Mouse (Mus musculus): ENCODE measurements around the gene Cdca3.
"Not testable (repeated sequence)": the region's sequence is repeated elsewhere in the genome, so short reads cannot be mapped to it uniquely, and the experiment has no call there.

Cdca3 gene

GRCm38 (mm10) chr6:124828868-124829798 is at the start of gene Cdca3, which contains the start of gene Usp5:
TSS of gene Cdca3 (plus strand) at chr6:124829547.
TSS of gene Usp5 (minus strand) at chr6:124829484.
- DNase-seq = peak; percentile 97 to 99

GRCm38 (mm10) chr6:124779984-124780416 is 49.3 kb upstream of the Cdca3 start:
- peak; percentile 67 to 81 for DNase-seq

DNA sequence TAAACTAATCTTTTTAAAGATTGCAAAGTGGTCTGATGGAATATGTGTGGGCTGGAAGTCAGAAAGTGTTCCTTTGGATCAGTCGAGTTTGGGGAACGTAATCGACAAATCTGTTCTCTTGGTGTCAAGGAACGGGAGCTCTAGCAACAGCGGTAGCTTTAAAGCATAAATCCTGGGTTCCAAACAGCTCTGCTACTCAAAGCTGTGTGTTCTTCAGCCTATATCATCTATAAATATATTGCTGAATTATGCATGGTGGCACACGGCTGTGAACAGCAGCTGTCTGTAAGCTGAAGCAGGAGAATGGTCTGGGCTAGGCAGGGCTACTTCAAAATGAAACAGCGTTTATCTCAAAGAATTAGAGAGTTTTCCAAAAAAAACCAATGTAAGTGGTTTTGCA is 48.4 kb upstream of the Cdca3 start:
- DNase-seq = no peak

GRCm38 (mm10) chr6:124782436-124782835 is 46.9 kb upstream of the Cdca3 start:
- DNase-seq = peak; percentile 57 to 73

DNA sequence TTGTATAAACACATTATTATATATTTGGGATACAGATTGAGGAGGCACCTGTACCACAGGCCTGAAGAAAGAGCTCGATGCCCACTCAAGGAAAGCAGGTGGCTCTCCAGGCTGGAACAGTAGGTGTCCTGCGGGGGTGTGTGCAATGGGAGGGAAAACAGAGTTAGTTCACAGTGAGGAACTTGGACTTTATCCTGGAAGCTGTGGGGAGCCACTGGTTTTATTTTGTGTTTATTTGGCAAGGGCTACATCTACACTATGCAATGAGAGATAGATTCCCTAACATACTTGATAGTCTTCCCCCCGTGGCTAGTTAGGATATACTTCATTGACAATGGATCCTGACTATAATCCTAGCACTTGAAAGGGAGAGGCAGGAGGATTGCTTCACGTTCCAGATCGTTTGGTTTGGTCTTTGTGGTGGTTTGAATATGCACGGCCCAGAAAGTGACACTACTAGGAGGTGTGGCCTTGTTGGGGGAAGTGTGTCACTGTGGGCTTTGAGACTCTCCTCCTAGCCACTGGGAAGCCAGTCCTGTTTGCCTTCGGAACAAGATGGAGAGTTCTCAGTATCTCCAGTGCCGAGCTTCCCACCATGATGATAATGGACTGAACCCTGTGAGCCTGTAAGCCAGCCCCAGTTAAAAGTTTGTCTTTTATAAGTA is 42.5 kb upstream of the Cdca3 start:
- DNase-seq = no peak

GRCm38 (mm10) chr6:124787722-124788121 is 41.6 kb upstream of the Cdca3 start:
- no peak for DNase-seq

DNA sequence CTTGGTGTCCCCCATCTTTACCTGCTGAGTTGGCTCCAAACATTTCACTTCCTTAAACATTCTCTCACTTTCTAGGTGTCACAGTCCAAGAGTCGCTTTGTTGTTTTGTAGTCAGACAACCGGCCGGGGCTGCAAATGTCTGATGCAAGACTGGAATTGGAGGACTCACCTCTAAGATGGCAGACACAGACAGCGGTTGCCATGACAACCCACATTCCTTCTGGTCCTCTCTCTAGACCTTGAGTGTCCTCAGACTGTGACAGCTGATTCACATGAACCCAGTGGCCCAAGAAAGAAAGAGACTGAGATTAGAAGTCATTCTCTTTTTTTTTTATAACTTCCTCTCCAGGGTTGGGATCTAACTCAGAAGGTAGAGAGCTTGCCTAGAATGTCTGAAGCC is 39.8 kb upstream of the Cdca3 start:
- DNase-seq = no peak

DNA sequence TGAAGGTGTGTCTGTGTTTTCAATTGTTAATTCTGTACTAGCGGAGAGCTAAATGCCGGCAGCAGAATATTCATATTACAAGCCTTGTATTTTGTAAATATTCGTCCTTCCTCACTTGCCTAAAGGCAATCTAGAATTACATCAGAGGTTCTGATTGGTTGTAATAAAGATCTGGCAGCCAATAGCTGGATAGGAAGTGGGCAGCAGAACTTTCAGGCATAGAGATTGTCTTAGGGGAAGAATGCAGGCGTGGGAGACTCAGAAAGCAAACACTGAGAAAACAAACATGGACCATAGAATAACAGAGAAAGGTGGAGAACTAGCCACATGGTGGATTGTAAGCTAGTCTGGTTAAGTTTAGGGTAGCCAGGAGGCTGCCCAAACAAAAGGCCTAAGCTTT is 39.2 kb upstream of the Cdca3 start:
- DNase-seq = no peak

DNA sequence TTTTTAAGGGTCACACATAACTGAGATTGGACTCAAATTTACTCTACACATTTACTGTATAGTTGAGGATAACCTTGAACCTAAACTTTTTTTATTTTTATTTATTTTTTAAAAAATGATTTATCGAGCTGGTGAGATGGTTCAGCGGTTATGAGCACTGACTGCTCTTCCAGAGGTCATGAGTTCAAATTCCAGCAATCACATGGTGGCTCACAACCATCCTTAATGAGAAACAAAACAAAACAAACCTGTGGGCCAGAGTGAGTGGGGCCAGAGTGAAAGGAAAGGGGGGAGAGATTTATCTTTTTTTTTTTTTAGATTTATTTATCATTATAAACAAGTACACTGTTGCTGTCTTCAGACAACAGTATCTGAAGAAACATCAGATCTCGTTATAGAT is 37.4 kb upstream of the Cdca3 start:
- DNase-seq = no peak

- DNase-seq = no peak
Observed at GRCm38 (mm10) chr6:124795781-124796180, 33.6 kb upstream of the Cdca3 start.

DNA sequence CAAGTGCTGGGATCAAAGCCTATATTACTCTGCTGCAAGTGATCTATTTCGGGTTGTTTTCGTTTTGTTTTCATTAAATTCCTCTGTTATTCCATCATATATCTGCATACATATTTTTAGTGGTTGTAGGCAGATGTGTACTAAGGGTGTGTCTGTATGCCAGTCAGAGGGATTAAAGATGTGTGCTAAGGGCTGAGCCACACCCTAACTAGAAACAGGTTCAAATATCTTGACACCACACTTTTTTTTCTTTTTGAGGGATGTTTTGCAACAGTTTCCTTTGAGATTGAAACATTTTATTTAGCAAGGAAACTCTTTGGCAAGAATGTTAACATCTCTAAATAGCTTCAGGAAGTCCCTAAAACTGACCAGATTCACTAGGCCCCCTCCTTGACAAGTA is 33.1 kb upstream of the Cdca3 start:
- no peak for DNase-seq

- DNase-seq = not testable (repeated sequence)
Observed at GRCm38 (mm10) chr6:124802400-124802799, 26.9 kb upstream of the Cdca3 start.

DNA sequence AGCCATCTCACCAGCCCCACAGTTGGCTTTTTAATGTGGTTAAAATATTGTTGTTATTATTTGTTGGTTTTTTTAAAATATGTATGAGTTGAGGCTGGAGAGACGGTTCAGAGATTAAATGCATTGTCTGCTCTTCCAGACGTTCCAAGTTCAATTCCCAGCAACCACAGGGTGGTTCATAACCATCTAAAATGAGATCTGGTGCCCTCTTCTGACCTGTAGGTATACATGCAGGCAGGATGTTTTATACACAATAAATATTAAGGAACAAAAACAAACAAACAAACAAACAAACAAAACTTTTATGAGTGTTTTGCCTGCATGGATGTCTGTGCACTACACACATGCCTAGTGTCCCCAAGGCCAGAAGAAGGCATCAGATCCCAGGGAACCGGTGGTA is 26.3 kb upstream of the Cdca3 start:
- no peak for DNase-seq

- DNase-seq = not testable (repeated sequence)
Observed at GRCm38 (mm10) chr6:124803691-124804090, 25.7 kb upstream of the Cdca3 start.

- no peak for DNase-seq
Observed at GRCm38 (mm10) chr6:124804341-124804740, 25.0 kb upstream of the Cdca3 start.

DNA sequence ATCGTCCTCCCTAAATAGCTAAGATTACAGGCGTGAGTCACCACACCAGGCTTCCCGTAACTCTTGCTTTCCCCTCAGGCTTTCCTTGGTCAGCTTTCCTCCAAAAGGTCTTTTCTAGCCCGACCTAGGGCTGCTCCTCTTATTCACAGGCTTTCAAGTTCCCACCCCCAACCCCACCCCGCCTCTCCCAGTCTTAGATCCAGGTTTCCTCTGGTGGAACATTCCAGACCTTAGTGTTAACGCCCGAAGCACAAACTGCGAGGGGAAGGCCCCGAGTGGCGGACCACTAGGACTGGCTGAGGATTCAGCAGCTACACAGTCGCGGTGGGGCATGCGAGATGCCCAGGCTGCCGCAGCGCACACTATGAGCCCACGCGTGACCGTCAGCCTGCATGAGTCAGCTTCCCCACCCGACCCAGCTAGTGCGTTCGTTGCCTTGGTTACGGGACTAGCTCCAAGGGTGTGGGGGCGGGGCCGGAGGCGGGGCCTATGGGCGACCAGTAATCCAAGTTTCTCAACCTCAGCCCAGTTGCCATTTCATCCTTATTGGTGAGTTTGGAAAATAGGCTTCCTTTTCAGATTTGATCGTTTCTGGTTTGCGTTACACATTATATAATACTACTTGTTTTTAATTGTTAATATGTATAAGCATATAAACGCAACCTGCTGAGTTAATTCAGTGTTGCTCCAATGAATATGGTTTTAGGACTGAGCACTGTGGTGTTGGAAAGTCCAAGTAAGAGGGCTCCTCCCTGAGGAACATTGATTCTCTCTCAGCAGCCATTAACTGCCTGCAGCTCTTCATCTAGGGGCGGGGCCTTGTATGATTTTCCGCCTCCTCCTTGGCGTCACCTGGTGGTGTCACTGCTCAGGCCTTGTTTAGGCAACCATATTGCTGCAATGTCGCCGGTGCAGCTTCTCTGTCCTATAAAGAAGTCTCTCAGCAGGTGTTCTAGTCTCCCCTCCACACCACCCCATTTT is 23.7 kb upstream of the Cdca3 start:
- DNase-seq = peak; percentile 98

DNA sequence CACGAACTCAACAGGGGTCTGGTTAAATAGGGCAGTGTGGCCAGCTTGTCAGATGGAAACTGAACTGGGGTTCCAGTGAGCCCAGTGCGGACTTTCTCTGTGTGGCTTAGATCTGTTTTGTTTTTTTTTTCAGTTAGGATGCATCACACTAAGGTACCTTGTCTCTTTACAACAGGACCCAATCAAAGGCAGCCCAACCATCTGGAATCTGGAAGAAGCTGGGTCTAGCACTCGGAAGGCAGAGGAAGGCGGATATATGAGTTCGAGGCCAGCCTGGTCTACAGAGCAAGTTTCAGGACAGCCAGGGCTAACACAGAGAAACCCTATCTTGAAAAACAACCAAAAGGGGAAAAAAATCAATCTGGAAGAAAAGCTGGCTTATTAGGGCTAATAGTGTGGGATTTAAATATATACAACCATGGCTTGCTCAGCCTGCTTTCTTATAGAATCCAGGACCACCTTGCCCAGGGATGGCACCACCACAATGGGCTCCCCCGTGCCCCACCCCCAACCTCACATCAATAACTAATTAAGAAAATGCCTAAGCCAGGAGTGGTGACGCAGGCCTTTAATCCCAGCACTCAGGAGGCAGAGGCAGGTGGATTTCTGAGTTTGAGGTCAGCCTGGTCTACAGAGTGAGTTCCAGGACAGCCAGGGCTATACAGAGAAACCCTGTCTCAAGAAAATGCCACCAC is 22.8 kb upstream of the Cdca3 start:
- no peak for DNase-seq

- no peak for DNase-seq
Observed at GRCm38 (mm10) chr6:124807366-124807765, 22.0 kb upstream of the Cdca3 start.

DNA sequence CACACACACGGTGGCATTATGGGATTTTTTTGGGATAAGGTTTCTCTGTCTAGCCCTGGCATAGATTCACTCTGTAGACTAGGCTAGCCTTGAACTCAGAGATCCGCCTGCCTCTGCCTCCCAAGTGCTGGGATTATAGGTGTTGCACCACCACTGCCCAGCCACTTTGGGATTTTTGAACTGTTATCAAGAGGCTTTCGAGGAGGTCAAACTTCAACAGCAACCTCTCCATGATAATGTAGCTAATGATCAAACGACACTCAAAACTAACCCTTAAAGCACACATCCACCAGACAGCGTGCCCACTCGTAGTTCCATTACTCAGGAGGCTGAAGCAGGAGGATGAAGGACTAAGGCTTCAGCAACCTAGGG is 21.4 kb upstream of the Cdca3 start:
- DNase-seq = no peak

- peak; percentile 86 to 92 for DNase-seq
Observed at GRCm38 (mm10) chr6:124808358-124809012, 20.9 kb upstream of the Cdca3 start, which contains the start of gene Spsb2. TSS of gene Spsb2 (plus strand) at chr6:124808661.

DNA sequence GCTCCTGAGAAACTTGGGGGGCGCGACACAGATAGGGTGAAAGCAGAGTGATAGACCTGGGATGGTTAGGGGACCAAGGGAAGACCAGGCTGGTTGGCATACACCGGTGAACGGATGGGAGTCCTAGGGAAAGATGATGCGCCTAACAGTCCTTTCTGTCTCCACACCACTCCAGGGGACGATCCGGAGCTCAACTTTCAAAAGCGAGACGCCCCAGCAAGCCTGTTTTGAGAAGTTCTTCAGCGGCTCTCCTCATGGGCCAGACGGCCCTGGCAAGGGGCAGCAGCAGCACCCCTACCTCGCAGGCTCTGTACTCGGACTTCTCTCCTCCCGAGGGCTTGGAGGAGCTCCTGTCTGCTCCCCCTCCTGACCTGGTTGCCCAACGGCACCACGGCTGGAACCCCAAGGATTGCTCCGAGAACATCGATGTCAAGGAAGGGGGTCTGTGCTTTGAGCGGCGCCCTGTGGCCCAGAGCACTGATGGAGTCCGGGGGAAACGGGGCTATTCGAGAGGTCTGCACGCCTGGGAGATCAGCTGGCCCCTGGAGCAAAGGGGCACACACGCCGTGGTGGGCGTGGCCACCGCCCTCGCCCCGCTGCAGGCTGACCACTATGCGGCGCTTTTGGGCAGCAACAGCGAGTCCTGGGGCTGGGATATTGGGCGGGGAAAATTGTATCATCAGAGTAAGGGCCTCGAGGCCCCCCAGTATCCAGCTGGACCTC is 20.1 kb upstream of the Cdca3 start:
- peak; percentile 91 to 94 for DNase-seq
